Mouse (Mus musculus): Measurements from ENCODE around the gene Unc5c. TPM values are rescaled to one million over a fixed set of nuclear protein-coding genes. Genes with fewer than 3 reads are reported as not detected.

Gene Unc5c
- polyA plus RNA-seq, 1 experiment, result not detected

- TF ChIP-seq GATA1 (IDR thresholded peaks at IDR 0.05; ENCODE audit: low read length), result no peak
Observed at GRCm38 (mm10) chr3:141621496-141621895, 156.5 kb downstream of the Unc5c start.

DNA sequence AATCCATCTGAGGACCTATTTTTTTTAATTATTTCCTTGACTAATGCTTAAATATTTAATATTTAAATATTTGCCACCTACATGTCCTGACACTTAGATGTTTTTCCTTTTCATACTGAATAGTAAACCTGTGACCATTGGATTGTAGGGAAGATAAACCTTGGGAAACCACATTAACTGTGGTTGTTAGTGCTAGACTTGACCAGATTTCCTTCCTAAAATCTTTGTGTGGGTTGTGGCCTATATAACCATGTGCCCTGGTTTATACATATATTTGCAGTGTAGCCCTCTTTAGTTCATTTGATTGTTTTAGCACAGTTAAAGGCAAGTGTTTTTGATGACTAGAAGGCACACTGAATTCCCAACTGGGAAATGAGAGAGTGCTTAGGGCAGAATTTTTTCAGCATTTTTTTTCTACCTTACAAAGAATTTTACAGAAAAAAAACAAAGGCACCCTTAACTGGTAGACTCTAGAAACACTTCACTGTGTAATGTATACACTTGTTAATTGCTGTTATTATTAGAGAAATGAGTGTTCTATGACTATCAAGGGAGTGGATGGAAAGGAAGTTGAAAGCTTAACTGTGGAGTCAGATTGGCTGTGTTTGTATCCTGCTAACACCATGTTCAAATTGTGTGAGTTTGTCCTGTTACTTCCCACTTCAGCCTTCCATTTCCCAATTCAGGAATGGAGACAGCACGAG is 162.1 kb downstream of the Unc5c start:
- no peak for TF ChIP-seq GATA1 (IDR thresholded peaks at IDR 0.05; ENCODE audit: low read length)

GRCm38 (mm10) chr3:141627639-141627977 is 162.6 kb downstream of the Unc5c start:
- TF ChIP-seq GATA1 (IDR thresholded peaks at IDR 0.05; ENCODE audit: low read length), result no peak

DNA sequence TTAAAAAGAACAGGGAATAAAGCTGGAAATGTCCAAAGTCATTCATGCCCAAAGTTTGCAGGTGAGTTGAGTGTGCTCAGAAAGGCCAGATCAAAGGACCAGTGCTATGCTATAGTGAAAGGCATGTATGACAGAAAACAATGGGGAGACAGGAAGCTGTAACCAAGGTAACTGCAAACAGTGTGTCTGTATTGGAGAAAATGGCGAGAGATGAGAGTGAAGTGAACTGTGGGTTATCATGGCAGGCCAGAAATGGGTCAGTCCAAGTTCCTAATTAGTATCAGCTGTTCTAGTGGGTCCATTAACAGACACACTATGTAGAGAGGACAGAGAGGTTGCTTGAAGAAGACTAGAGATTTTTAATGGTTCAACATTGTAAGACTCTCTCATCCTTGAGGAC is 164.4 kb downstream of the Unc5c start:
- TF ChIP-seq GATA1 (IDR thresholded peaks at IDR 0.05; ENCODE audit: low read length), result no peak

DNA sequence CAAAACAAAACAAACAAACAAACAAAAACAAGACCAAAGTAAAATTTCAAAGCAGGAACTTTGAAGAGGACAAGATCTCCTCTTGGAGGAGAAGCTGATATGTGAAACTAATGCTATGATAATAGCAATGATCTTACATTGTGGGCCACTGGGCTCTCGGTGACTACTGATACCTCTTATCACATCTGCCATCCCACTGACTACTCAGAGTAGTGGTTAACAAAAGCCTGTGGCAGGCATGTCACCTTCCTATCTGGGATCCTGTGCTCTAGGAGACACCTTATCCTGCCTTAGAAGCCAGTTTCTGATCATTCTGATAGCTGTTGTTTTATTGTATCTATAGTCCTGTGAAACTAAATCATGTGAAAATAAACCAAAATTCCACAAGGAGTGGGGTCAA is 172.9 kb downstream of the Unc5c start:
- TF ChIP-seq GATA1 (IDR thresholded peaks at IDR 0.05; ENCODE audit: low read length), result no peak

DNA sequence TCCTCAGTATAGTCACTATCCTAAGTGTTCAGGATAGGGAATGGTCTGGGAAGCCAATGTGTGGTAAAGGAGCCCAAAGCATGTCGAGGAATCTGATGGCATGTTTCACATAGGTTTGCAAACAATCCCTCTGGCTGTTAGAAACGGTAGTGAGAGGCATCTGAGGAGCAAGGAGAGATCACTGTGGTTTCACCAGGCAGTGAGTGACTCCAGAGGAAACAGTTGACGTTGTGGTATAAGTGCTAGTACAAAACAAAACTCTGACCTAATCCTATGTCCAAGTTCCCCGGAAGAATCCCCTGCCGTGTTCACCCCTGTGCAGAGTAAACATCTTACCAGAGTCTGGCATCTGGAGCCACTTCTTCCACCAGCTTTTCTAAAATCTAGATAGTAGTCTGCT is 179.2 kb downstream of the Unc5c start:
- no peak for TF ChIP-seq GATA1 (IDR thresholded peaks at IDR 0.05; ENCODE audit: low read length)

DNA sequence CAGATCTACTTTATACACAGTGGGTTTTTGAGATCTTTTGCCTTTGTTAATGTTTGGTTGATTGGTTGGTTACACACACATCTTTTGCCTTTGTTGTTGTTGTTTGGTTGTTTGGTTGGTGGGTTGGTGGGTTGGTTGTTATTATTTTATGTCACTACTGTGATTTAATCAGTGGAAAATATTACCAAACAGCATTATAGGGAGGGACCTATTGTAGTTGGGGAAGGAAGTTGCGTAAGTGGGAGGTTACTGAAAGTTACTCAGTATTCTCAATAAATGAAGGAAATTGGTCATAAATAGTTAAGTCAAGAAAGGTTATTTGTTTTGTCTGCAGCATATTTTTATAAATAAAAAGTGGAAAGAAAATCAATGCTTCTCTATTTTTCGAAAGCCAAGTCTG is 181.6 kb downstream of the Unc5c start:
- no peak for TF ChIP-seq GATA1 (IDR thresholded peaks at IDR 0.05; ENCODE audit: low read length)

DNA sequence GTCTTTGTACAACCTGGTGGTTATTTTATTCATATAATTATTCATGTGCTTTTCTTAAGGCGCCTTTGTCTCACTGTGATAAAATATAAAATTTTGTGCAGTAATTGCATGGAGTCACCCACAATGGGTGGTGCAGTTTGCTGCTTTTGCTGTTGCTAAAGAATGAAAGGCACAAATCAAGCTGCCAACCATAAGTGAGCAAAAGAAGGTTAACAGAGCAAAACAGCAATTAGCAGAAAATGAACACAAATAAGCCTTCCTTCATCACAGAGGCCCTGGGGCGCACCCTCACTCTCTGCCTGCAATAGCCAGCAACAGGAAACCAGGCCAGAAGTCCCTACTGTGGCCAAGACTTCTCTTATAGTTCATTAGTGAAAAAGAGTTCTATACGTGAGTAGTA is 185.6 kb downstream of the Unc5c start:
- TF ChIP-seq GATA1 (IDR thresholded peaks at IDR 0.05; ENCODE audit: low read length), result no peak

DNA sequence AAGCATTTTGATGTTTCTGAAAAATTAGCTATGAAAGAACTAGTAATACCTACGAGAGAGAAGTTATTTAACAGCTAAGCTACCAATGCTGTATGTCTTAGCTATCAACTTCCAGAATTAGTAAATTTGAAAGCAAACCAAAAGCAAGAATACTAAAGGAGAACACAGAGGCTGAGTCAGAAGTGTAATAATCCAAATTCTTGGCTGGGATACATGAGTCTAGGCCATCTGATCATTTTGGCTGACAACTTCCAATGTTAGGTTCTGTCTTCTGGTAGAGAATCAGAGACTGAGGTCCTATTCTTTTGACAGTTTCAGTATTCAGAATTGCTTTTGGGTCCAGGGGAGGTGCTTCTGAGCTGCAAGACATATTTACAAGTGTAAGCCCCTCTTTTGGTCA is 188.9 kb downstream of the Unc5c start:
- TF ChIP-seq GATA1 (IDR thresholded peaks at IDR 0.05; ENCODE audit: low read length), result no peak

DNA sequence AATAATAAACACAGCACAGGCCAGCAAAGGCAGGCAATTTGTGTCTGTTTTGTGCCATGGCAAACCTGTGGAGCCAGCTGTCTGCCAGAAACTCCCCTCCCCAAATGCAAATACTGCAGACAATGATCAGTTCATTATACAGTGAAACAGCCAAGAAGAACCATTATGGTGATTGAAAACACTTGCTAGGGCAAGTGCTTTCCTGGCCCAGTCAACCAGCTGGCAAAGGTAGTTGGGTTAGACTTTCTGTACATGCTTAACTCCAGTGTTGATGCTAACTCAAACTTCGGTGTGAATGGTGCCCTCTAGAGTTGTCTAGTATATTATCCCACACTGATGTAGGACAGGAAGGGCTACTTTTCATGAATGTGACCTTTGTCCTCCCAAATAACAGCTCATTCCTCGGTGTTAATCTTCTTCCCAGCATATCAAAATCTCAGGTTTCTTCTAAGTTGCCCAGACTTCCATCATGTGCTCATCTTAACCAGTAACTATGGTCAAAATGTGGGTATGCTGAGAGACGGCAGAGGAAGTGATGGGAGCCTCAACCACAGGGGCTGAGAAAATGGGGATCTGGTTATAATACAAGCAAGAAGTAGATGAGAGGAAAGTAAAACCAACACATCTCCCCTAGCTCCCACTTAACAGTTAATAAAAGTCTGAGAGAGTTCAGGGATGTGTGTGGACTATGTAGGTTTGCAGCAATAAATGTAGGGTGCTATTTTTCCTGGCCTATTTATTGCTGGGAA is 194.2 kb downstream of the Unc5c start:
- TF ChIP-seq GATA1 (IDR thresholded peaks at IDR 0.05; ENCODE audit: low read length), result no peak

DNA sequence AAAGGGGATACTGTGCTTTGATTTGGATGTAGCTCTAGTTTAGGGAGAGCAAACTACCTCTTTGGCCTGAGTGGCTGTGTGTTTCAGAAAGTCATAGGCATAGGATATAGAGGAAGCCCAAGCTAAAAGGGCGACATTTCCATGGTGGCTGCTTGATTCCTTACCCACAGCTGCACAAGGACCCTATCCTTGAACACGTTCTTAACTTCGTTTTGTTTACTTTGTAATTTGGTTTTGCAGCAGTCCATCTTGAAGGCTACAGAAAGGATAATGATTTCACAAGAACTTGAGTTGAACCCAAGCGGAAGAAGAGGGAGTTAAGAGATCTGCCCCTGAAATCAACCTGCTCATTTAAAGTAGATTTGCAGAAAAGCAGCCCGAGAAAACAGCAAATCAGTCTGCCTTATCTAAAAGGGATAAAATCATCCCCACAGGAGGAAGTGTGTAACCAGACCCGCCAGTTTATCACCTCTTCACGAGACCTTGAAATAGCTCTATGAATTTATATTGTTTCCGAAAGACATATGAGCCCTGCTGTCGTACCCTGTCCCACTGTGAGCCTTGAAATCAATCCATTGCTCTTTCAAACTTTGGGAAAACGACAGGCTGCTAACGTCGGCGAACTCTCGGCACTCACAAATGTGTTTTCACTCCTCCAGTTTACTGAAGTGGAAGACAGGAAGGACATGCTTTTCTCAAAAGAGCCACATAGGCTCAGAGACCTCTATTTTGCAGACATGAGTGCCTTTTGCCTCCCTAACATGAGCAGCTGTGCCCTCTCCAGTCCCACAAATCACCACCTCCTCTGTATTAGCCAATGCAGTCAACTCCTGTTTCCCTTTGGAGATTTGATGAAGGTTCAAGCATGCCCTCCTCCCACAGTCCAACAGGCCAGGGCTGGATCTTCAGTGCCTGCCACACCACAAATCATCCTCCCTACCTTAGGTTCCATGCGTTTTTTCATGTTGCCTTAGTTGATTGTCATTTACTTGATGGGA is 195.3 kb downstream of the Unc5c start:
- no peak for TF ChIP-seq GATA1 (IDR thresholded peaks at IDR 0.05; ENCODE audit: low read length)

GRCm38 (mm10) chr3:141689113-141689512 is 224.1 kb downstream of the Unc5c start:
- TF ChIP-seq GATA1 (IDR thresholded peaks at IDR 0.05; ENCODE audit: low read length), result no peak

GRCm38 (mm10) chr3:141690676-141691075 is 225.7 kb downstream of the Unc5c start:
- no peak for TF ChIP-seq GATA1 (IDR thresholded peaks at IDR 0.05; ENCODE audit: low read length)

DNA sequence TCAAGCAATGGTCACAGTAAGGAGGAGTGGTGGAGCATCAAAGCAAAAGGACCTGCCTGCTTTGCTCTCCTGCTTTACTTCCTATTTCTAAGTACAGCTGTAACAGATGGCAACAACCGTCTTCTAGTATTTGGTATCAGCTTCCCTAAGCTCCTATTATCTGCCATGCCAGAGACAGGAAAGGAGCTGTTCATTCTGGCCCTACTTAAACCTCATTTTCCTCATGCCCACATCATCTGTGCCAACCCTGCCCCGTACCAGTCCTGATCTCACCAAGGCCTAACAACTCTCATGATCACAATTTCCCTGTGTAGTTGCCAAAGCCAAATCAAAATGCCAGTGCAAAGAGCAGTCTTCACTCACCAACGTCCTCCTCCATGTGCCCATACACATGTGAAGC is 226.4 kb downstream of the Unc5c start:
- no peak for TF ChIP-seq GATA1 (IDR thresholded peaks at IDR 0.05; ENCODE audit: low read length)

DNA sequence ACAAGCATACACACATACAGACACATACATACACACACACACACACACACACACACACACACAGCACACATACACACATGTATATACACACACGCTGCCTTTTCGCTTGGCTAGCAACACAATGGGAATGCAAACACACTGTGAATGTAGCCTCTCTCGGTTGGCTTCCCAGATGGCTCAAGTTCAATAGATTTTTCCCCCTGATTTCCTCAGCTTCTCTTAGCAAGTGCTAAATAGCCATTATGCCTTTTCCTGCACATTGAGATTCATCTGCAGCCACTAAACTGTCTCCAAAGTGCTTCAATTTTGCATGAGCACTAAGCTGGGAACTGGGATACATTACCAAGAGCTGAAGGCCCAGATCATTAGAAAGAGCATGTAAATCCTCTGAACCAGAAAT is 226.8 kb downstream of the Unc5c start:
- no peak for TF ChIP-seq GATA1 (IDR thresholded peaks at IDR 0.05; ENCODE audit: low read length)

DNA sequence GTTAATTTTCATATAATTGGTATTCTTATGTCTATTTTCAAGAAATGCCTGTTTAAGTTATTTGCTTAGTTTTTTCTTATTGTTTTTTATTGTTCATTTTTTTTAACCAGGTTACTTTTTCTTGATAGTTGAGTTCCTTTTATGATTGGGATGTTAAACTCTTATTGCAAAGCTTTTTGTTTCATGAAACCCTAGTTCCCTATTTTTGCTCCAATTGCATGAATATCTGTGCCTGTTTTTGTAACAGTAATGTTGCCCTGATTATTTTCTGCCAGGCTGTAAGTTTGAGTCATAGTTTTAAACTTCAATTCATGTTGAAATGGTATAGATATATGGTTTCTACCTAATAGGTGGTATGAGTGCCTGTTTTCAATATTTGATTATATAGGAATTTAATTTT is 234.2 kb downstream of the Unc5c start:
- no peak for TF ChIP-seq GATA1 (IDR thresholded peaks at IDR 0.05; ENCODE audit: low read length)
